Comparison of ENCODE assay signal across 9 mouse cellular contexts in the genomic region with DNA sequence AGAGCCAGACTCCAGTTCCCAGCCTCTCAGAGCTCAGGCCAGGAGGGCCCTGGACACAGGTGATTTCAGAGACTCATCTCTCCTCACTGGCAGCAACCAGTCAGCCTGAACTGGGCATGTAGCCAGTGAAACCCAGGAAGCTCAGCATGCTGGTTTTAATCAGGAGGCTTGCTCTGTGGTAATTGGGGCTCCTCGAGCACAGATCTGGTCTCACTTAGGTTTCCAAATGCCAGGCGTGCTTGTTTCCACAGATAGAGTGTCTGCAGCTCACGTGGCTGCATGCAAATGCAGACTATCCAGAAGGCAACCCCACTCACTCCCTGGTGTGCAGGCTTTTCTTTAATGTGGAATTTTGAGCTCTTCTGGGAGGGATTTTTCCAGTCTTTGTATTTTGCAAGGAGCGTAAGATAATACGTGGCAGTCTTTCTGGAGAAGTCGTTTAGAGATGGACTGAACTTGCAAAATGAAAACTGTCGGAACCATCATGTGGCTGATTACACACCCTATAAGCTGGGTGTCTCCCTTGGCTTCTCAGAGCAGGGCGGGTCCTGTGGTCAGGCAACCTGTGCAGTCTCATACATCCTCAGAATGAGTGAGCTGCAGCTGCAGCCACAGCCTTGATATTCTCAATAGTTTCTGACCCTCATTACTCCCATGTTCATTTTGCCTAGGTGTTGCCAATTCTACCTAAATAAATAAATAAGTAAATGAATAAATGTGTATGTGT. TPM values are rescaled to one million over a fixed set of nuclear protein-coding genes. Genes with fewer than 3 reads are reported as not detected.
DNase-seq lines count a peak whose midpoint lies in the region; ATAC-seq and TF ChIP-seq lines count a peak whose summit lies in the region.
"Had no signal": no experiment of that assay in that cellular context is flagged by ENCODE, and none has a peak within 500 bp of the region (broad histone marks: within the 10 kb centered on the region; RNA-seq: fewer than 3 reads in every experiment).

No protein-coding gene starts in this region.

- H3K4me3 ChIP-seq in hindbrain, postnatal 0 days (ENCODE audit: low read length), result no peak overlapping the region
- H3K4me3 ChIP-seq in midbrain, embryonic 13.5 days (replicated peaks), result no peak overlapping the region
- H3K4me3 ChIP-seq: erythroblast, embryonic 14.5 days had no signal

- 30% methylated on average over 8 of the region's 8 CpGs for WGBS in hindbrain, postnatal 0 days
- WGBS in midbrain, embryonic 13.5 days, result 23% methylated on average over 8 of the region's 8 CpGs

- no peaks in the 10 kb centered on the region for H3K36me3 ChIP-seq in hindbrain, postnatal 0 days (ENCODE audit: insufficient read depth, low read length)
- no peaks in the 10 kb centered on the region for H3K36me3 ChIP-seq in midbrain, embryonic 13.5 days

- H3K9ac ChIP-seq in hindbrain, postnatal 0 days (replicated peaks; ENCODE audit: low read length), result no peak overlapping the region
- H3K9ac ChIP-seq in midbrain, embryonic 13.5 days (replicated peaks), result no peak overlapping the region

- DNase-seq in Muller cell, postnatal 12 days (ENCODE audit: inconsistent ontology term), result peak; percentile 84
- DNase-seq in adrenal gland, postnatal 25 days, result peak; percentile 18
- DNase-seq in frontal cortex, postnatal 36 days (ENCODE audit: low spot score in 2 of 2), result peak; percentile 55 to 69
- DNase-seq in hindbrain, postnatal 0 days (ENCODE audit: low spot score), result peak; percentile 51
- DNase-seq in left cerebral cortex, adult 11 months (ENCODE audit: low spot score), result peak; percentile 15
- DNase-seq in ovary, postnatal 14 days (ENCODE audit: low spot score), result no peak
- DNase-seq in lung, postnatal 10 days, result no peak

- H3K4me2 ChIP-seq in hindbrain, postnatal 0 days (ENCODE audit: low read depth, low read length), result no peak overlapping the region
- 0 out of 2 replicates have a peak overlapping the region, but pooled peaks have one; percentile 7 for H3K4me2 ChIP-seq in midbrain, embryonic 13.5 days (replicated peaks)

- no peaks in the 10 kb centered on the region for H3K9me3 ChIP-seq in hindbrain, postnatal 0 days (ENCODE audit: low read length)
- no peaks in the 10 kb centered on the region for H3K9me3 ChIP-seq in midbrain, embryonic 13.5 days

- no peaks in the 10 kb centered on the region for H3K27me3 ChIP-seq in hindbrain, postnatal 0 days (ENCODE audit: insufficient read depth, low read length)
- H3K27me3 ChIP-seq in midbrain, embryonic 13.5 days, result no peaks in the 10 kb centered on the region

- no peak for TF ChIP-seq CTCF in hindbrain, postnatal 0 days (IDR thresholded peaks at IDR 0.05; ENCODE audit: low read depth)

- ATAC-seq in hindbrain, postnatal 0 days, result peak; percentile 61
- peak; percentile 79 for ATAC-seq in midbrain, embryonic 13.5 days

- peak overlapping the region; percentile 58; the same call in 1 of the 2 replicates for H3K27ac ChIP-seq in hindbrain, postnatal 0 days
- H3K27ac ChIP-seq in midbrain, embryonic 13.5 days, result peak overlapping the region; percentile 49

- H3K4me1 ChIP-seq in hindbrain, postnatal 0 days (ENCODE audit: insufficient read depth, low read length), result peaks cover 6% of the 10 kb centered on the region; the same call in 1 of the 2 replicates
- H3K4me1 ChIP-seq in midbrain, embryonic 13.5 days (replicated peaks), result peaks cover 26% of the 10 kb centered on the region

RNA-seq across cellular contexts. Expression of a gene that starts 34.2 kb away (rescaled TPM):
- 20.6 and 38.4 TPM in 2 replicates for total RNA-seq in adrenal gland, postnatal 25 days (2021)
- 42.9 and 45.9 TPM in 2 replicates for total RNA-seq in hindbrain, postnatal 0 days (2014; rRNA removed)
- 11.7 and 11.8 TPM in 2 replicates for polyA plus RNA-seq in hindbrain, postnatal 0 days (2015; fragmentation: Nextera tagmentation; extraction: Ambion mirVana)
- 11.2 and 12.8 TPM in 2 replicates for polyA plus RNA-seq in midbrain, embryonic 13.5 days (2015; fragmentation: Nextera tagmentation; extraction: Ambion mirVana)

Comparison
In these comparisons a context has a peak if more than half of its experiments do, and no peak if none do; other contexts are left out.
1. DNase-seq: peak in Muller cell, postnatal 12 days (single experiment), adrenal gland, postnatal 25 days (single experiment), frontal cortex, postnatal 36 days (2 of 2), hindbrain, postnatal 0 days (single experiment) and left cerebral cortex, adult 11 months (single experiment); none in ovary, postnatal 14 days (single experiment) and lung, postnatal 10 days (single experiment).